Mouse (Mus musculus): ENCODE data around the gene Glb1l3. TPM values are rescaled to one million over a fixed set of nuclear protein-coding genes. Genes with fewer than 3 reads are reported as not detected.

The Glb1l3 gene
- total RNA-seq, 2 experiments from 2014 or later = not detected

Other genes starting within 250 kb of the Glb1l3 start
- gene B3gat1, start 127.2 kb downstream of the Glb1l3 start, total RNA-seq (2021) = 1 to 10 TPM; 1.7 to 2.0 TPM
- 10 to 100 TPM in 1 of 2 experiments, 1 to 10 TPM in 1; 1.7 to 12.3 TPM for gene Glb1l2, start 54.4 kb downstream of the Glb1l3 start, total RNA-seq (2021)
- not detected for gene Gm1110, start 62.2 kb upstream of the Glb1l3 start, total RNA-seq (2021)
- gene Acad8, start 138.7 kb upstream of the Glb1l3 start, total RNA-seq (2021) = 10 to 100 TPM; 27.7 to 32.1 TPM
- gene Thyn1, start 138.8 kb upstream of the Glb1l3 start, total RNA-seq (2021) = 10 to 100 TPM; 24.1 to 28.4 TPM
- 10 to 100 TPM; 28.1 to 28.4 TPM for gene Vps26b, start 169.2 kb upstream of the Glb1l3 start, total RNA-seq (2021)
- gene Ncapd3, start 169.3 kb upstream of the Glb1l3 start, total RNA-seq (2021) = 1 to 10 TPM; 5.1 to 6.8 TPM

All from gastrocnemius, postnatal 14 days (tissue).